Mouse (Mus musculus) MEL (cell line): ENCODE results near the gene E330009J07Rik. TPM values are rescaled to one million over a fixed set of nuclear protein-coding genes. Genes with fewer than 3 reads are reported as not detected.

Source experiments
- DNase-seq: peaks from one replicate; pipeline ENCODE4 v3.0.0; 2011; ENCODE audit warnings: low read depth, low spot score
- H3K27ac ChIP-seq: 2 replicates; pipeline ENCODE4 v1.5.1; 2012; ENCODE audit warnings: low read depth, mild to moderate bottlenecking, control low read depth, low read length, moderate library complexity; ENCODE audit not compliant: control insufficient read depth
- H3K27me3 ChIP-seq, 2 experiments: fragments of 150-350 bp in 1 of 2; sonication (generic) in 1 of 2; 2 replicates each; pipeline ENCODE4 v1.6.1; 2012; ENCODE audit warnings: low read length in 2 of 2, mild to moderate bottlenecking in 2 of 2, improper control_type of control experiment in 1 of 2, moderate library complexity in 1 of 2; ENCODE audit not compliant: insufficient read depth in 2 of 2, control insufficient read depth in 1 of 2
- H3K36me3 ChIP-seq, 2 experiments: 2 replicates each; pipeline ENCODE4 v1.6.1; 2012 to 2014; ENCODE audit warnings: low read length in 2 of 2, improper control_type of control experiment in 1 of 2, inconsistent platforms in 1 of 2, mild to moderate bottlenecking in 1 of 2; ENCODE audit not compliant: insufficient read depth in 2 of 2, control insufficient read depth in 1 of 2
- H3K4me1 ChIP-seq, 2 experiments: fragments of 150-350 bp in 1 of 2; sonication (generic) in 1 of 2; 2 replicates each; pipeline ENCODE4 v1.6.1; 2012; ENCODE audit warnings: low read length in 2 of 2, improper control_type of control experiment in 1 of 2, mild to moderate bottlenecking in 1 of 2; ENCODE audit not compliant: insufficient read depth in 2 of 2, control insufficient read depth in 1 of 2
- H3K4me3 ChIP-seq, 2 experiments: fragments of 150-350 bp in 1 of 2; sonication (generic) in 1 of 2; 2 replicates each; pipeline ENCODE4 v1.5.1; 2012; ENCODE audit warnings: low read depth in 2 of 2, low read length in 2 of 2, mild to moderate bottlenecking in 2 of 2, moderate library complexity in 2 of 2, control low read depth in 1 of 2, improper control_type of control experiment in 1 of 2; ENCODE audit not compliant: control insufficient read depth in 1 of 2, insufficient read depth in 1 of 2
- H3K79me2 ChIP-seq: 2 replicates; pipeline ENCODE4 v1.6.1; 2012; ENCODE audit warnings: mild to moderate bottlenecking, low read length, moderate library complexity; ENCODE audit not compliant: control insufficient read depth, poor library complexity, insufficient read depth
- H3K9ac ChIP-seq: 2 replicates; pipeline ENCODE4 v1.6.1; 2012; ENCODE audit warnings: low read depth, mild to moderate bottlenecking, control low read depth, low read length, moderate library complexity; ENCODE audit not compliant: control insufficient read depth, poor library complexity, severe bottlenecking
- H3K9me3 ChIP-seq: fragments of 150-350 bp; sonication (generic); replicated peaks from 2 replicates; pipeline ENCODE4 v1.6.1; 2012; ENCODE audit warnings: mild to moderate bottlenecking, low read length, improper control_type of control experiment, moderate library complexity; ENCODE audit not compliant: insufficient read depth
- CHD1 ChIP-seq: IDR thresholded peaks from 2 replicates; pipeline ENCODE4 v1.6.1; 2012; ENCODE audit warnings: low read depth, mild to moderate bottlenecking, inconsistent platforms, low read length, improper control_type of control experiment
- CHD2 ChIP-seq: IDR thresholded peaks from 2 replicates; pipeline ENCODE4 v1.6.1; 2011; ENCODE audit warnings: low read length, improper control_type of control experiment
- CTCF ChIP-seq, 3 experiments: IDR thresholded peaks in 2 of 3; conservative IDR thresholded peaks in 1 of 3; 2 replicates each; pipeline ENCODE4 v1.5.1; 2011 to 2012; ENCODE audit warnings: low read length in 3 of 3, low read depth in 2 of 3, mild to moderate bottlenecking in 2 of 3, improper control_type of control experiment in 1 of 3, inconsistent platforms in 1 of 3, mixed read lengths in 1 of 3, moderate library complexity in 1 of 3; ENCODE audit not compliant: control insufficient read depth in 1 of 3, insufficient read depth in 1 of 3, poor library complexity in 1 of 3, severe bottlenecking in 1 of 3
- E2F4 ChIP-seq: IDR thresholded peaks from 2 replicates; pipeline ENCODE4 v1.6.1; 2011; ENCODE audit warnings: low read depth, low read length, improper control_type of control experiment, borderline replicate concordance
- ELF1 ChIP-seq: IDR thresholded peaks from 2 replicates; pipeline ENCODE4 v1.6.1; 2014; ENCODE audit warnings: low read depth, mild to moderate bottlenecking, inconsistent platforms, low read length, improper control_type of control experiment, moderate library complexity
- GABPA ChIP-seq: IDR thresholded peaks from 2 replicates; pipeline ENCODE4 v1.6.1; 2012; ENCODE audit warnings: low read depth, mild to moderate bottlenecking, inconsistent platforms, low read length, improper control_type of control experiment, moderate library complexity
- GATA1 ChIP-seq: IDR thresholded peaks from 2 replicates; pipeline ENCODE4 v1.6.1; 2011; ENCODE audit warnings: low read depth, low read length, improper control_type of control experiment
- HCFC1 ChIP-seq: IDR thresholded peaks from 2 replicates; pipeline ENCODE4 v1.6.1; 2012; ENCODE audit warnings: low read depth, mild to moderate bottlenecking, inconsistent platforms, low read length, improper control_type of control experiment, moderate library complexity
- JUND ChIP-seq: IDR thresholded peaks from 2 replicates; pipeline ENCODE4 v1.6.1; 2011; ENCODE audit warnings: low read depth, mild to moderate bottlenecking, improper control_type of control experiment, low read length
- MAZ ChIP-seq: IDR thresholded peaks from 2 replicates; pipeline ENCODE4 v1.6.1; 2012; ENCODE audit warnings: low read depth, mild to moderate bottlenecking, inconsistent platforms, low read length, improper control_type of control experiment
- MEF2A ChIP-seq: IDR thresholded peaks from 2 replicates; pipeline ENCODE4 v1.6.1; 2014; ENCODE audit warnings: low read depth, mild to moderate bottlenecking, inconsistent platforms, low read length, improper control_type of control experiment; ENCODE audit not compliant: poor library complexity, insufficient replicate concordance, severe bottlenecking; ENCODE audit errors: extremely low read depth
- MXI1 ChIP-seq: IDR thresholded peaks from 2 replicates; pipeline ENCODE4 v1.6.1; 2011; ENCODE audit warnings: mild to moderate bottlenecking, low read depth, low read length, improper control_type of control experiment
- MYB ChIP-seq: IDR thresholded peaks from 2 replicates; pipeline ENCODE4 v1.6.1; 2011; ENCODE audit warnings: mild to moderate bottlenecking, low read depth, low read length, improper control_type of control experiment
- NRF1 ChIP-seq: IDR thresholded peaks from 2 replicates; pipeline ENCODE4 v1.6.1; 2014; ENCODE audit warnings: low read depth, mild to moderate bottlenecking, inconsistent platforms, low read length, improper control_type of control experiment, moderate library complexity; ENCODE audit not compliant: poor library complexity, insufficient read depth, severe bottlenecking
- RAD21 ChIP-seq: IDR thresholded peaks from 2 replicates; pipeline ENCODE4 v1.6.1; 2011; ENCODE audit warnings: mild to moderate bottlenecking, low read depth, low read length, improper control_type of control experiment
- RCOR1 ChIP-seq: IDR thresholded peaks from 2 replicates; pipeline ENCODE4 v1.6.1; 2012; ENCODE audit warnings: low read depth, mild to moderate bottlenecking, inconsistent platforms, low read length, improper control_type of control experiment
- SIN3A ChIP-seq: IDR thresholded peaks from 2 replicates; pipeline ENCODE4 v1.6.1; 2012; ENCODE audit warnings: low read length, improper control_type of control experiment, inconsistent platforms
- SMC3 ChIP-seq: IDR thresholded peaks from 2 replicates; pipeline ENCODE4 v1.6.1; 2011; ENCODE audit warnings: low read depth, low read length, improper control_type of control experiment
- TAL1 ChIP-seq: IDR thresholded peaks from 2 replicates; pipeline ENCODE4 v1.6.1; 2012; ENCODE audit warnings: mild to moderate bottlenecking, inconsistent platforms, low read length, moderate library complexity, mixed read lengths
- TBP ChIP-seq: IDR thresholded peaks from 2 replicates; pipeline ENCODE4 v1.8.0; 2011; ENCODE audit warnings: low read depth, low read length, improper control_type of control experiment
- UBTF ChIP-seq: IDR thresholded peaks from 2 replicates; pipeline ENCODE4 v1.6.1; 2012; ENCODE audit warnings: low read depth, mild to moderate bottlenecking, inconsistent platforms, low read length, improper control_type of control experiment, moderate library complexity, borderline replicate concordance; ENCODE audit not compliant: insufficient read depth
- USF2 ChIP-seq, 2 experiments: IDR thresholded peaks; 2 replicates each; pipeline ENCODE4 v1.6.1; 2011 to 2012; ENCODE audit warnings: improper control_type of control experiment in 2 of 2, low read length in 2 of 2, borderline replicate concordance in 1 of 2, inconsistent platforms in 1 of 2, low read depth in 1 of 2, mild to moderate bottlenecking in 1 of 2; ENCODE audit not compliant: insufficient read depth in 1 of 2
- ZC3H11A ChIP-seq: IDR thresholded peaks from 2 replicates; pipeline ENCODE4 v1.6.1; 2012; ENCODE audit warnings: low read depth, mild to moderate bottlenecking, inconsistent platforms, low read length, improper control_type of control experiment
- ZKSCAN1 ChIP-seq: IDR thresholded peaks from 2 replicates; pipeline ENCODE4 v1.6.1; 2012; ENCODE audit warnings: low read depth, mild to moderate bottlenecking, inconsistent platforms, low read length, improper control_type of control experiment, moderate library complexity
- ZMIZ1 ChIP-seq: IDR thresholded peaks from 2 replicates; pipeline ENCODE4 v1.6.1; 2012; ENCODE audit warnings: low read depth, mild to moderate bottlenecking, inconsistent platforms, low read length, improper control_type of control experiment, moderate library complexity
- ZNF384 ChIP-seq: IDR thresholded peaks from 2 replicates; pipeline ENCODE4 v1.6.1; 2012; ENCODE audit warnings: low read depth, mild to moderate bottlenecking, inconsistent platforms, low read length, improper control_type of control experiment
- polyA plus RNA-seq, 2 experiments: library from polyadenylated mRNA; stranded (reverse) in 1 of 2; unstranded in 1 of 2; fragments of >175 nt in 1 of 2; fragments of >200 nt in 1 of 2; gene quantifications; 2 replicates each; pipeline versions ENCODE4 v1.2.1 to v1.2.4; 2012; ENCODE audit warnings: low replicate concordance in 2 of 2, low read depth in 1 of 2; ENCODE audit not compliant: insufficient read length in 2 of 2, insufficient read depth in 1 of 2, missing spikeins in 1 of 2
- total RNA-seq: library from RNA; depleted of rRNA; stranded (reverse); fragments of 300-350 nt; gene quantifications from 2 replicates; pipeline ENCODE4 v1.2.3, GENCODE M21; 2012

The E330009J07Rik gene
- total and polyA plus RNA-seq, 3 experiments, result 5.9 to 6.4 TPM; not detected in 1

- TF ChIP-seq NRF1 (no peak), ZKSCAN1 (peak; percentile 74), CHD2 (peak; percentile 100), ELF1 (peak; percentile 92)
Observed at GRCm38 (mm10) chr6:40470916-40471719, 35.2 kb upstream of the E330009J07Rik start, which contains the start of gene Ssbp1 (continued).

GRCm38 (mm10) chr6:40465710-40466109, 29.8 kb upstream of the E330009J07Rik start:
- peaks cover 0 to 2% of the 10 kb centered on the region in 2 experiments; a peak in 1 of 4 replicates for H3K36me3 ChIP-seq
- peaks cover 0 to 3% of the 10 kb centered on the region in 2 experiments; a peak in 2 of 4 replicates for H3K4me1 ChIP-seq
- peak; percentile 28 for DNase-seq
- no peak overlapping the region for H3K9ac ChIP-seq
- H3K27me3 ChIP-seq, result peaks cover 0 to 3% of the 10 kb centered on the region in 2 experiments; a peak in 2 of 4 replicates
- H3K4me3 ChIP-seq, result no peak overlapping the region
- H3K9me3 ChIP-seq, result no peaks in the 10 kb centered on the region
- no peaks in the 10 kb centered on the region for H3K79me2 ChIP-seq
- TF ChIP-seq RAD21 (peak; percentile 9), CTCF (IDR thresholded peaks at IDR 0.05 in 2 of 3, conservative IDR thresholded peaks at IDR 0.05 in 1 of 3; ENCODE audit: control insufficient read depth in 1 of 3, insufficient read depth in 1 of 3, low read depth in 2 of 3, low read length in 3 of 3, poor library complexity in 1 of 3, severe bottlenecking in 1 of 3) (peak; percentile 15 to 41 (median 22); a peak in 4 of 6 replicates), JUND (no peak), E2F4 (no peak), GATA1 (peak; percentile 33; the same call in 1 of the 2 replicates), SMC3 (peak; percentile 20)
- TF ChIP-seq, all 39 proteins: peak for 4
- H3K27ac ChIP-seq, result no peak overlapping the region

GRCm38 (mm10) chr6:40454436-40455041, 18.6 kb upstream of the E330009J07Rik start:
- H3K27me3 ChIP-seq, result peaks cover 8 to 10% of the 10 kb centered on the region in 2 experiments
- peak; percentile 61 for DNase-seq
- peak overlapping the region in 1 of 2 experiments; percentile 36; a peak in 2 of 4 replicates for H3K4me3 ChIP-seq
- no peaks in the 10 kb centered on the region for H3K79me2 ChIP-seq
- no peak overlapping the region for H3K27ac ChIP-seq
- H3K9me3 ChIP-seq, result no peaks in the 10 kb centered on the region
- H3K4me1 ChIP-seq, result no peaks in the 10 kb centered on the region
- H3K36me3 ChIP-seq, result peaks cover 0 to 2% of the 10 kb centered on the region in 2 experiments; a peak in 1 of 4 replicates
- H3K9ac ChIP-seq, result peak overlapping the region; percentile 43
- TF ChIP-seq MXI1 (no peak), ZMIZ1 (no peak), CTCF (IDR thresholded peaks at IDR 0.05 in 2 of 3, conservative IDR thresholded peaks at IDR 0.05 in 1 of 3; ENCODE audit: control insufficient read depth in 1 of 3, insufficient read depth in 1 of 3, low read depth in 2 of 3, low read length in 3 of 3, poor library complexity in 1 of 3, severe bottlenecking in 1 of 3) (peak; percentile 29 to 74 (median 65)), CHD1 (no peak), USF2 (IDR thresholded peaks at IDR 0.05; ENCODE audit: borderline replicate concordance in 1 of 2, insufficient read depth in 1 of 2, low read depth in 1 of 2, low read length in 2 of 2) (no peak), ZC3H11A (no peak), GABPA (no peak), MEF2A (no peak), JUND (no peak), MAZ (no peak), TBP (no peak), SIN3A (no peak), MYB (no peak), TAL1 (no peak), ELF1 (no peak), HCFC1 (no peak), RCOR1 (no peak), UBTF (no peak), ZNF384 (peak; percentile 31)
